Mouse (Mus musculus): ENCODE data around the gene 1700025C18Rik. TPM values are rescaled to one million over a fixed set of nuclear protein-coding genes. Genes with fewer than 3 reads are reported as not detected.

Gene 1700025C18Rik
- polyA plus RNA-seq, 1 experiment: 28.7 TPM

GRCm38 (mm10) chr2:165051566-165051965 lies 39.0 kb downstream of the 1700025C18Rik start:
- peaks cover 2% of the 10 kb centered on the region for H3K4me1 ChIP-seq (ENCODE audit: control insufficient read depth, insufficient read depth, low read length)
- H3K36me3 ChIP-seq (ENCODE audit: control insufficient read depth, insufficient read depth, low read length): no peaks in the 10 kb centered on the region
- no peaks in the 10 kb centered on the region for H3K27me3 ChIP-seq (ENCODE audit: control insufficient read depth, insufficient read depth, low read length)
- TF ChIP-seq POLR2A (IDR thresholded peaks at IDR 0.05; ENCODE audit: control insufficient read depth, low read depth, low read length) (no peak), CTCF (IDR thresholded peaks at IDR 0.05; ENCODE audit: control insufficient read depth, insufficient read depth, insufficient replicate concordance, low read depth, low read length) (no peak)
- H3K4me3 ChIP-seq (ENCODE audit: control insufficient read depth, low read depth, low read length): no peak overlapping the region
- H3K27ac ChIP-seq (ENCODE audit: control insufficient read depth, insufficient read depth, low read depth, low read length): no peak overlapping the region

GRCm38 (mm10) chr2:165050826-165051548 lies 39.6 kb downstream of the 1700025C18Rik start:
- Histone ChIP-seq H3K36me3 (ENCODE audit: control insufficient read depth, insufficient read depth, low read length) (no peaks in the 10 kb centered on the region), H3K4me1 (ENCODE audit: control insufficient read depth, insufficient read depth, low read length) (peaks cover 2% of the 10 kb centered on the region), H3K4me3 (ENCODE audit: control insufficient read depth, low read depth, low read length) (no peak overlapping the region), H3K27me3 (ENCODE audit: control insufficient read depth, insufficient read depth, low read length) (no peaks in the 10 kb centered on the region), H3K27ac (ENCODE audit: control insufficient read depth, insufficient read depth, low read depth, low read length) (no peak overlapping the region)
- no peak for TF ChIP-seq CTCF (IDR thresholded peaks at IDR 0.05; ENCODE audit: control insufficient read depth, insufficient read depth, insufficient replicate concordance, low read depth, low read length)
- no peak for TF ChIP-seq POLR2A (IDR thresholded peaks at IDR 0.05; ENCODE audit: control insufficient read depth, low read depth, low read length)

- TF ChIP-seq POLR2A (IDR thresholded peaks at IDR 0.05; ENCODE audit: control insufficient read depth, low read depth, low read length): no peak
- TF ChIP-seq CTCF (IDR thresholded peaks at IDR 0.05; ENCODE audit: control insufficient read depth, insufficient read depth, insufficient replicate concordance, low read depth, low read length): no peak
These were observed 41.5 kb downstream of the 1700025C18Rik start for GRCm38 (mm10) chr2:165049044-165049443.

GRCm38 (mm10) chr2:165043729-165044128 lies 46.8 kb downstream of the 1700025C18Rik start:
- H3K4me1 ChIP-seq (ENCODE audit: control insufficient read depth, insufficient read depth, low read length): no peaks in the 10 kb centered on the region
- no peak overlapping the region for H3K4me3 ChIP-seq (ENCODE audit: control insufficient read depth, low read depth, low read length)
- no peak overlapping the region for H3K27ac ChIP-seq (ENCODE audit: control insufficient read depth, insufficient read depth, low read depth, low read length)
- H3K27me3 ChIP-seq (ENCODE audit: control insufficient read depth, insufficient read depth, low read length): no peaks in the 10 kb centered on the region
- TF ChIP-seq CTCF (IDR thresholded peaks at IDR 0.05; ENCODE audit: control insufficient read depth, insufficient read depth, insufficient replicate concordance, low read depth, low read length) (no peak), POLR2A (IDR thresholded peaks at IDR 0.05; ENCODE audit: control insufficient read depth, low read depth, low read length) (no peak)
- H3K36me3 ChIP-seq (ENCODE audit: control insufficient read depth, insufficient read depth, low read length): no peaks in the 10 kb centered on the region

More at GRCm38 (mm10) chr2:165049044-165049443, 41.5 kb downstream of the 1700025C18Rik start:
- H3K27ac ChIP-seq (ENCODE audit: control insufficient read depth, insufficient read depth, low read depth, low read length): no peak overlapping the region
- no peak overlapping the region for H3K4me3 ChIP-seq (ENCODE audit: control insufficient read depth, low read depth, low read length)
- H3K27me3 ChIP-seq (ENCODE audit: control insufficient read depth, insufficient read depth, low read length): no peaks in the 10 kb centered on the region
- H3K4me1 ChIP-seq (ENCODE audit: control insufficient read depth, insufficient read depth, low read length): peaks cover 2% of the 10 kb centered on the region
- H3K36me3 ChIP-seq (ENCODE audit: control insufficient read depth, insufficient read depth, low read length): no peaks in the 10 kb centered on the region

GRCm38 (mm10) chr2:165043090-165043636 lies 47.4 kb downstream of the 1700025C18Rik start:
- no peaks in the 10 kb centered on the region for H3K36me3 ChIP-seq (ENCODE audit: control insufficient read depth, insufficient read depth, low read length)
- no peaks in the 10 kb centered on the region for H3K4me1 ChIP-seq (ENCODE audit: control insufficient read depth, insufficient read depth, low read length)
- no peaks in the 10 kb centered on the region for H3K27me3 ChIP-seq (ENCODE audit: control insufficient read depth, insufficient read depth, low read length)
- no peak for TF ChIP-seq POLR2A (IDR thresholded peaks at IDR 0.05; ENCODE audit: control insufficient read depth, low read depth, low read length)
- TF ChIP-seq CTCF (IDR thresholded peaks at IDR 0.05; ENCODE audit: control insufficient read depth, insufficient read depth, insufficient replicate concordance, low read depth, low read length): no peak
- no peak overlapping the region for H3K4me3 ChIP-seq (ENCODE audit: control insufficient read depth, low read depth, low read length)
- H3K27ac ChIP-seq (ENCODE audit: control insufficient read depth, insufficient read depth, low read depth, low read length): no peak overlapping the region

- no peak for TF ChIP-seq POLR2A (IDR thresholded peaks at IDR 0.05; ENCODE audit: control insufficient read depth, low read depth, low read length)
- TF ChIP-seq CTCF (IDR thresholded peaks at IDR 0.05; ENCODE audit: control insufficient read depth, insufficient read depth, insufficient replicate concordance, low read depth, low read length): no peak
- Histone ChIP-seq H3K27me3 (ENCODE audit: control insufficient read depth, insufficient read depth, low read length) (no peaks in the 10 kb centered on the region), H3K36me3 (ENCODE audit: control insufficient read depth, insufficient read depth, low read length) (no peaks in the 10 kb centered on the region), H3K4me1 (ENCODE audit: control insufficient read depth, insufficient read depth, low read length) (no peaks in the 10 kb centered on the region; the same call in 1 of the 2 replicates), H3K27ac (ENCODE audit: control insufficient read depth, insufficient read depth, low read depth, low read length) (no peak overlapping the region), H3K4me3 (ENCODE audit: control insufficient read depth, low read depth, low read length) (no peak overlapping the region)
These were observed 48.4 kb downstream of the 1700025C18Rik start for GRCm38 (mm10) chr2:165042126-165042525.

GRCm38 (mm10) chr2:165037415-165037814 lies 53.1 kb downstream of the 1700025C18Rik start:
- Histone ChIP-seq H3K27me3 (ENCODE audit: control insufficient read depth, insufficient read depth, low read length) (no peaks in the 10 kb centered on the region), H3K4me1 (ENCODE audit: control insufficient read depth, insufficient read depth, low read length) (peaks cover 3% of the 10 kb centered on the region), H3K27ac (ENCODE audit: control insufficient read depth, insufficient read depth, low read depth, low read length) (no peak overlapping the region), H3K4me3 (ENCODE audit: control insufficient read depth, low read depth, low read length) (peak overlapping the region; percentile 51), H3K36me3 (ENCODE audit: control insufficient read depth, insufficient read depth, low read length) (no peaks in the 10 kb centered on the region; the same call in 1 of the 2 replicates)
- TF ChIP-seq CTCF (IDR thresholded peaks at IDR 0.05; ENCODE audit: control insufficient read depth, insufficient read depth, insufficient replicate concordance, low read depth, low read length): no peak
- no peak for TF ChIP-seq POLR2A (IDR thresholded peaks at IDR 0.05; ENCODE audit: control insufficient read depth, low read depth, low read length)

Measured in testis, adult 2 months (tissue).